Mouse (Mus musculus) stomach, embryonic 14.5 days (tissue): ENCODE results near the gene Aip. TPM values are rescaled to one million over a fixed set of nuclear protein-coding genes. Genes with fewer than 3 reads are reported as not detected.
"Not testable (repeated sequence)": the region's sequence is repeated elsewhere in the genome, so short reads cannot be mapped to it uniquely, and the experiment has no call there.

Experiments used
- ATAC-seq: fragments of 200-750 bp; cut with Nextera tagmentation; 2 replicates; pipeline ENCODE4 v1.8.0; 2017; ENCODE audit warnings: low read depth, moderate TSS enrichment; ENCODE audit not compliant: insufficient number of reproducible peaks, insufficient read depth, low FRiP score
- H3K27ac ChIP-seq: fragments of 300-500 bp; sonication (generic); 2 replicates; pipeline ENCODE4 v1.5.1; 2014; ENCODE audit warnings: mild to moderate bottlenecking, low read length, moderate library complexity, mixed read lengths
- H3K27me3 ChIP-seq: fragments of 300-500 bp; sonication (generic); 2 replicates; pipeline ENCODE4 v1.6.1; 2014; ENCODE audit warnings: low read length, control low read depth, mixed read lengths; ENCODE audit not compliant: control insufficient read depth, insufficient read depth
- H3K36me3 ChIP-seq: fragments of 300-500 bp; sonication (generic); 2 replicates; pipeline ENCODE4 v1.6.1; 2014; ENCODE audit warnings: mild to moderate bottlenecking, control low read depth, low read length, moderate library complexity, mixed read lengths; ENCODE audit not compliant: control insufficient read depth, insufficient read depth
- H3K4me1 ChIP-seq: fragments of 300-500 bp; sonication (generic); 2 replicates; pipeline ENCODE4 v1.6.1; 2014; ENCODE audit warnings: low read length, control low read depth, mixed read lengths; ENCODE audit not compliant: control insufficient read depth, insufficient read depth
- H3K4me2 ChIP-seq: fragments of 300-500 bp; sonication (generic); replicated peaks from 2 replicates; pipeline ENCODE4 v1.6.1; 2014; ENCODE audit warnings: low read depth, low read length, control low read depth
- H3K4me3 ChIP-seq: fragments of 300-500 bp; sonication (generic); 2 replicates; pipeline ENCODE4 v1.5.1; 2014; ENCODE audit warnings: low read depth, low read length, control low read depth
- H3K9ac ChIP-seq: fragments of 300-500 bp; sonication (generic); replicated peaks from 2 replicates; pipeline ENCODE4 v1.6.1; 2014; ENCODE audit warnings: low read depth, mild to moderate bottlenecking, control low read depth, low read length, moderate library complexity, mixed read lengths
- H3K9me3 ChIP-seq: fragments of 300-500 bp; sonication (generic); 2 replicates; pipeline ENCODE4 v1.6.1; 2016; ENCODE audit warnings: low read depth, low read length, control low read depth; ENCODE audit not compliant: control insufficient read depth
- WGBS: fragments of 180-500 bp; shearing (Covaris S2); extraction: QIAGEN DNeasy Blood & Tissue Kit; methylation state at CpG from one replicate; pipeline ENCODE4 v1.1.7; 2014; 5-methylcytosine and 5-hydroxymethylcytosine counted together
- polyA plus RNA-seq: library from polyadenylated mRNA; unstranded; fragments of >200 nt; fragmentation: Nextera tagmentation; extraction: Ambion mirVana; gene quantifications from 2 replicates; pipeline ENCODE4 v1.2.1, GENCODE M21; 2014

Gene Aip
- polyA plus RNA-seq, 1 experiment from 2014 or later = 101 TPM

DNA sequence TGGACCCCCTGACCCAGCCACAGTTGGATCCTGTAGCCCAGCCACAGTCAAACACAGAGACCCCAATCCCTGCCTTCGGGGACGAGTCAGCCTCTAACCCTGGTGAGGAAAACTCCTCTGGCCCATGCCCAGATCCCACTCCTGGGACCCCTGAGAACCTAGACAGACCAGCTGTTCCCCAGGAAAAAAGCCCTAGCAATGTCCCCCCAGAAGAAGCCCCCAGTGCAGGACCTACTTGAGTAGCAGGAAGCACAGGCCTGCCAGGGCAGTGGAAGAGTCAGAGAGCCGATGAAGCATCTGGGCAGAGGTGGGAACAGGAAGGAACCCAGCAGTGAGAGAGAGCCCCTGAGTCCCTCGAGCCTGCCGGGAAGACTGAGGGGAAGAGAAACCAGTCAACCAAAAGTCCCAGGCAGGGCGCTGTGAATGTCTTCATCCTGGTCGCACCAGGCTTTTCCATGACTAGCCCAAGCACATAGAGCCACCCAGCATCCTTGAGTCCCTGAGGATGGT is 18.2 kb upstream of the Aip start, which contains the start of gene Cabp4:
TSS of gene Cabp4 (minus strand) at position 275 of the 510 bp plus-strand sequence.
- H3K27me3 ChIP-seq = no peaks in the 10 kb centered on the region
- WGBS = 79% methylated on average over 7 of the region's 7 CpGs
- H3K9me3 ChIP-seq = no peaks in the 10 kb centered on the region
- H3K36me3 ChIP-seq = no peaks in the 10 kb centered on the region
- H3K4me2 ChIP-seq = no peak within 1 kb of the TSS
- no peak within 1 kb of the TSS for H3K27ac ChIP-seq
- ATAC-seq = no peak
- H3K9ac ChIP-seq = no peak within 1 kb of the TSS
- H3K4me1 ChIP-seq = peaks cover 7% of the 10 kb centered on the region; the same call in 1 of the 2 replicates
- no peak within 1 kb of the TSS for H3K4me3 ChIP-seq

DNA sequence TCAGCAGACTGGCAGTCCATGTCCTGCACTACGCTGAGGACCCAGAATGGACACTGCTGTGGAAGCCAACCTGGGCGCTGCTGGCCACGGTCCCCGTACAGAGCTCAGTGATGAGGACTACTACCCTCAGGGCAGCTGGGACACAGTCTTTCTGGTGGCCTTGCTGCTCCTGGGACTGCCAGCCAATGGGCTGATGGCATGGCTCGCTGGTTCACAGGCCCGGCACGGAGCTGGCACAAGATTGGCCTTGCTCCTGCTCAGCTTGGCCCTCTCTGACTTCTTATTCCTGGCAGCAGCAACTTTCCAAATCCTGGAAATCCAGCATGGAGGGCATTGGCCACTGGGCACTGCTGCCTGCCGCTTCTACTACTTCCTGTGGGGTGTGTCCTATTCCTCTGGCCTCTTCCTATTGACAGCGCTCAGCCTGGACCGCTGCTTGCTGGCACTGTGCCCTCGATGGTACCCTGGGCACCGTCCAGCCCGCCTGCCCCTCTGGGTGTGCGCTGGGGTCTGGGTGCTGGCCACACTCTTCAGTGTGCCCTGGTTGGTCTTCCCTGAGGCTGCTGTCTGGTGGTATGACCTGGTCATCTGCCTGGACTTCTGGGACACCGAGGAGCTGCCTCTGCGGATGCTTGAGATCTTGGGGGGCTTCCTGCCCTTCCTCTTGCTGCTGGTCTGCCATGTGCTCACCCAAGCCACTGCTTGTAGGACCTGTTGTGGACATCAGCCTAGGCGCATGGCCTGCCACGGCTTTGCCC is 16.9 kb upstream of the Aip start:
- no peak for ATAC-seq
- no peak overlapping the region for H3K4me2 ChIP-seq
- H3K4me3 ChIP-seq = no peak overlapping the region
- H3K27me3 ChIP-seq = no peaks in the 10 kb centered on the region
- H3K36me3 ChIP-seq = no peaks in the 10 kb centered on the region
- no peak overlapping the region for H3K27ac ChIP-seq
- WGBS = 90% methylated on average over 18 of the region's 18 CpGs
- no peak overlapping the region for H3K9ac ChIP-seq
- H3K9me3 ChIP-seq = no peaks in the 10 kb centered on the region
- peaks cover under 1% of the 10 kb centered on the region; the same call in 1 of the 2 replicates for H3K4me1 ChIP-seq

DNA sequence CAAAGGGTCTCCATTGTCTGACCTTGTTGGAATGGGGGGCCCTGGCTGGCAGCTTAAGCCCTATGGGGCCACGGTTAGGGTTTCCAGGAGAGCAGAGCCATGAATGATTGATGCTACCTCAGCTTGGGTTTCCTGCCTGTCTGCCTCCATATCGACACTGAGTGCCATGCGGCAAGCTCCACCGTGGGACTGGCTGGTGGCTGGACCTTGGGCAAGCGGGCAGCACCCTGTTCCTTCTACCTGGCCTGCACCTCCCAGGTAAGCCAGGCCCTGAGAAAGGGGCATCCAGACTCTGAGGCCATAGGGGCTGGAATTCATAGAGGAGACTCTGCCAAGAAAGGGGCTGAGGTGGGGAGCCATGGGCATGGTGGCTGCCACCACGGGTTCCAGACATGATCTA is 14.5 kb upstream of the Aip start:
- Histone ChIP-seq H3K27ac (no peak overlapping the region), H3K27me3 (no peaks in the 10 kb centered on the region), H3K4me2 (no peak overlapping the region), H3K9ac (no peak overlapping the region), H3K36me3 (no peaks in the 10 kb centered on the region), H3K4me1 (no peaks in the 10 kb centered on the region), H3K4me3 (no peak overlapping the region), H3K9me3 (no peaks in the 10 kb centered on the region)
- WGBS = 71% methylated on average over 6 of the region's 6 CpGs
- ATAC-seq = no peak

DNA sequence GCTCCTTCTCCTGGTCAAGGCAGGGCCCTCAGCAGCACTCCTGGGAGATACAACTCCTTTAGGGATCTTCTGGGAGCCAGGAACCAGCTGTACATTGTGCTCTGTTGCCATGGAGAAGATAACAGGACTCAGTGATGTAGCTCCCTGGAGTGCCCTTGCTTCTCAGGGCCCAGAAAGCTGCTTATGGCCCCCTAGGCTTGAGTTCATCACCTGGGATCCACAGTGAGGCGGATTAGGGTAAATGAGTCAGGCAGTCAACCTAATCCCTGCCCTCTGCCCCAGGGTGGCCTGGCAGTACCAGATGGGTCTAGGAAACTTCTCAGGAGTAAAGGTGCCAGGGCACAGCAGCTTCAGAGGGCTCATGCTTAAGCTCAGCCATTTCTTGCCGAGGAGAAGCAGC is 13.8 kb upstream of the Aip start, which contains the start of gene Gpr152:
TSS of gene Gpr152 (plus strand) at position 342 of the 400 bp plus-strand sequence.
- no peaks in the 10 kb centered on the region for H3K9me3 ChIP-seq
- no peak within 1 kb of the TSS for H3K4me3 ChIP-seq
- H3K36me3 ChIP-seq = no peaks in the 10 kb centered on the region
- H3K27me3 ChIP-seq = no peaks in the 10 kb centered on the region
- no peak within 1 kb of the TSS for H3K9ac ChIP-seq
- H3K4me1 ChIP-seq = no peaks in the 10 kb centered on the region
- no peak for ATAC-seq
- no peak within 1 kb of the TSS for H3K27ac ChIP-seq
- WGBS = 62% methylated on average over 2 of the region's 2 CpGs
- H3K4me2 ChIP-seq = no peak within 1 kb of the TSS

DNA sequence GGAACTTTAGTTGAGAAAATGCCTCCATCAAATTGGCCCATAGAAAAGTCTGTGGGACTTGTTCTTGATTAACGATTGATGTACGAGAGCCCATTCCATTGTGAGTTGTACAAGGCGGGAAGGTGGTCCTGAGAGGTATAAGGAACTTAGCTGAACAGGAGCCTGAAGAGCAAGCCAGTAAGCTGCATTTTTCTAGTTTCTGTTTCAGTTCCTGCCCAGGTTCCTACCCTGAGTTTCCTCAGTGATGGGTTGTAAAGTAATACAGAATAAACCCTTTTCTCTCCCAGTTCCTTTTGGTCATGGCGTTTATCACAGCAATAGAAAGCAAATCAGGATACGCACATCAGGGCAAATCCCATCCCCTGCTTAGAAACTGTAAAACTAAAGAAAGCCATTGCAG is 12.3 kb upstream of the Aip start:
- no peaks in the 10 kb centered on the region for H3K4me1 ChIP-seq
- H3K9me3 ChIP-seq = no peaks in the 10 kb centered on the region
- H3K4me2 ChIP-seq = no peak overlapping the region
- H3K9ac ChIP-seq = no peak overlapping the region
- ATAC-seq = no peak
- peaks cover 4% of the 10 kb centered on the region; the same call in 1 of the 2 replicates for H3K36me3 ChIP-seq
- no peak overlapping the region for H3K27ac ChIP-seq
- no peak overlapping the region for H3K4me3 ChIP-seq
- WGBS = 79% methylated on average over 5 of the region's 5 CpGs
- H3K27me3 ChIP-seq = no peaks in the 10 kb centered on the region

DNA sequence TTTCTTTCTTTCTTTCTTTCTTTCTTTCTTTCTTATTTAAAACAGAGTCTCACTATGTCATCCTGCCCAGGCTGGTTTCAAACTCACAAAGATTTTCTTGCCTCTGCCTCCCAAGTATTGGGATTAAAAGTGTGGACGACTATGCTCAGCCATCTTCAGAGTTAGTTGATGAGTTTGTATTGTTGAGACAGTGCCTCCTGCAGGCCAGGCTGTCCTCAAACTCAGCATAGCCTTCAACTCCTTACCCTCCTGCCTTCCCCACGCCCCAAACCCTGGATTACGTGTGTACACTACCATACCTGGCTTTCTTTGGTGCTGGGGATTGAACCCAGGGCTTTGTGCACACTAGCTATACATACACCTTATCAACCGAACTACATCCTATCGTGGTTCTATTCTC is 10.8 kb upstream of the Aip start:
- WGBS = 78% methylated on average over 5 of the region's 5 CpGs
- Histone ChIP-seq H3K36me3 (peaks cover 17% of the 10 kb centered on the region), H3K9ac (no peak overlapping the region)

DNA sequence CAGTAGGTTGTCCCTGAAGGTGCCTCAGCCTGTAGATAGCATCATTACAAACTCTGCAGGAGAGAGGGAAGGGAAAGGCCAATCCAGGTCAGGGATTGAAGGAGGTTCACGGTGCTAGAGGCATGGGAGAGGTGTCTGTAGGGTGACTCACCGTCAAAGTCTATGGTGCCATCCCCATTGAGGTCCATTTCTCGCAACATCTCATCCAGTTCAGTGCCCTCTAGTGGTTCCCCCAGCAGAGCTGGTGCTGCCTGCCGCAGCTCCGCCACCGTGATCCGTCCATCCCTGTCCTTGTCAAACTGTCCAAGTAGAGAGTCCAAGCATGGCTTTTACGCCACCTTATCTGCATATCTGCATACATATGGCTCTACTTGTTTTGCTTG is 10.3 kb upstream of the Aip start:
- not testable (repeated sequence) for H3K4me2 ChIP-seq, H3K9me3 ChIP-seq, H3K9ac ChIP-seq, H3K4me1 ChIP-seq, H3K4me3 ChIP-seq, H3K27me3 ChIP-seq, H3K27ac ChIP-seq
- H3K36me3 ChIP-seq = peaks cover 22% of the 10 kb centered on the region
- peak; percentile 10; the same call in 1 of the 2 replicates for ATAC-seq
- WGBS = 19% methylated on average over 8 of the region's 8 CpGs

More for the DNA sequence above, 10.8 kb upstream of the Aip start:
- no peaks in the 10 kb centered on the region for H3K4me1 ChIP-seq
- no peaks in the 10 kb centered on the region for H3K9me3 ChIP-seq
- no peaks in the 10 kb centered on the region for H3K27me3 ChIP-seq
- H3K4me3 ChIP-seq = no peak overlapping the region
- ATAC-seq = no peak
- no peak overlapping the region for H3K27ac ChIP-seq
- H3K4me2 ChIP-seq = no peak overlapping the region

DNA sequence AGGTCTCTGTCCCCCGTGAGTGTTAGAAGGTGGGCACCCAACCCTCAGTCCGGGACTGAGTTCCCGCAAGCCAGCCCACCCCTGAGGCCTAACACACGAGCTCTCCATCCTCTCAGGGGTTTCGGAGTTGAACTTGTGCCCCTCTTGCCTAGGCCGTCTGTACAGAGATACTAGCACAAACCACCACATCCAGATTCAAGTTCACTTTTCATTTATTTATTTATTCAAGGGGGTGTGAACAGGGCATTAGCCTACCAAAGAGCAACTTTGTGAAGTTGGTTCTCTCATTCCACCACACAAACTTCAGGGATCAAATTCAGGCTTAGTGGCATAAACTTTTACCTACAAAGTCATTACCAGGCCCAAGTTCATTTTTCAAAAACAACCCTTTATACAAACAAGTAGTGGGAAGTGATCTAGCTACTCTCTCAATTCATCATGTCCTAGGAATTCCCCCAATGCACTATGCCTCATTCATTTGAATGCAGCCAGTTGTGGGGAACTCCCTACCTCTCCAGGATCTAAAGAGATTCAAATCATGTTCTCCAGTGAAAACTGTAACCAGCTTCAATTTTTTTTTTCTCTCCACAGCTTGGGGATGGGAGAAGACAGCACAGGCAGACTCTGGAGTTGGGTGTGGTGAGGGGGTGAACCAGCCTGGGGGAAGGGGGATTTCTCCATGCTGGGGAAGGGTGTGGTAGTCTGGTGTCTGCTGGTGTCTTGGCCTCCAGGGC is 9.7 kb upstream of the Aip start:
- H3K4me2 ChIP-seq, H3K9ac ChIP-seq, ATAC-seq, H3K4me1 ChIP-seq, H3K9me3 ChIP-seq, H3K27me3 ChIP-seq, H3K27ac ChIP-seq, H3K4me3 ChIP-seq: not testable (repeated sequence)
- H3K36me3 ChIP-seq = peaks cover 23% of the 10 kb centered on the region
- 76% methylated on average over 6 of the region's 6 CpGs for WGBS
